Mouse (Mus musculus) hindbrain, embryonic 15.5 days (tissue): ENCODE results near the gene Tspan4. TPM values are rescaled to one million over a fixed set of nuclear protein-coding genes. Genes with fewer than 3 reads are reported as not detected.
A peak's percentile ranks its signal among the peaks of the same experiment; 100 is the strongest.

Experiments
- ATAC-seq: fragments of 200-750 bp; cut with Nextera tagmentation; 2 replicates; pipeline ENCODE4 v1.8.0; 2017; ENCODE audit warnings: low read depth, moderate number of reproducible peaks, moderate TSS enrichment; ENCODE audit not compliant: low FRiP score
- H3K27ac ChIP-seq: fragments of 300-500 bp; sonication (generic); replicated peaks from 2 replicates; pipeline ENCODE4 v1.5.1; 2015; ENCODE audit warnings: mild to moderate bottlenecking, inconsistent platforms
- H3K27me3 ChIP-seq: fragments of 300-500 bp; sonication (generic); 2 replicates; pipeline ENCODE4 v1.6.1; 2015; ENCODE audit warnings: control low read depth, inconsistent platforms
- H3K36me3 ChIP-seq: fragments of 300-500 bp; sonication (generic); 2 replicates; pipeline ENCODE4 v1.6.1; 2015; ENCODE audit warnings: control low read depth, inconsistent platforms
- H3K4me1 ChIP-seq: fragments of 300-500 bp; sonication (generic); replicated peaks from 2 replicates; pipeline ENCODE4 v1.6.1; 2015; ENCODE audit warnings: control low read depth, inconsistent platforms
- H3K4me2 ChIP-seq: fragments of 300-500 bp; sonication (generic); 2 replicates; pipeline ENCODE4 v1.6.1; 2015; ENCODE audit warnings: moderate library complexity, mild to moderate bottlenecking, inconsistent platforms
- H3K4me3 ChIP-seq: fragments of 300-500 bp; sonication (generic); 2 replicates; pipeline ENCODE4 v1.5.1; 2015; ENCODE audit warnings: mild to moderate bottlenecking, inconsistent platforms
- H3K9ac ChIP-seq: fragments of 300-500 bp; sonication (generic); 2 replicates; pipeline ENCODE4 v1.6.1; 2015; ENCODE audit warnings: inconsistent platforms
- H3K9me3 ChIP-seq: fragments of 300-500 bp; sonication (generic); 2 replicates; pipeline ENCODE4 v1.6.1; 2016; ENCODE audit warnings: control low read depth, inconsistent platforms
- WGBS: fragments of 180-500 bp; shearing (Covaris S2); methylation state at CpG from one replicate; pipeline ENCODE4 v1.1.7; 2015; 5-methylcytosine and 5-hydroxymethylcytosine counted together
- polyA plus RNA-seq: library from polyadenylated mRNA; unstranded; fragments of >200 nt; fragmentation: Nextera tagmentation; extraction: Ambion mirVana; gene quantifications from 2 replicates; pipeline ENCODE4 v1.2.1, GENCODE M21; 2015

Tspan4 gene
- polyA plus RNA-seq, 1 experiment from 2014 or later = 63.2 TPM

DNA sequence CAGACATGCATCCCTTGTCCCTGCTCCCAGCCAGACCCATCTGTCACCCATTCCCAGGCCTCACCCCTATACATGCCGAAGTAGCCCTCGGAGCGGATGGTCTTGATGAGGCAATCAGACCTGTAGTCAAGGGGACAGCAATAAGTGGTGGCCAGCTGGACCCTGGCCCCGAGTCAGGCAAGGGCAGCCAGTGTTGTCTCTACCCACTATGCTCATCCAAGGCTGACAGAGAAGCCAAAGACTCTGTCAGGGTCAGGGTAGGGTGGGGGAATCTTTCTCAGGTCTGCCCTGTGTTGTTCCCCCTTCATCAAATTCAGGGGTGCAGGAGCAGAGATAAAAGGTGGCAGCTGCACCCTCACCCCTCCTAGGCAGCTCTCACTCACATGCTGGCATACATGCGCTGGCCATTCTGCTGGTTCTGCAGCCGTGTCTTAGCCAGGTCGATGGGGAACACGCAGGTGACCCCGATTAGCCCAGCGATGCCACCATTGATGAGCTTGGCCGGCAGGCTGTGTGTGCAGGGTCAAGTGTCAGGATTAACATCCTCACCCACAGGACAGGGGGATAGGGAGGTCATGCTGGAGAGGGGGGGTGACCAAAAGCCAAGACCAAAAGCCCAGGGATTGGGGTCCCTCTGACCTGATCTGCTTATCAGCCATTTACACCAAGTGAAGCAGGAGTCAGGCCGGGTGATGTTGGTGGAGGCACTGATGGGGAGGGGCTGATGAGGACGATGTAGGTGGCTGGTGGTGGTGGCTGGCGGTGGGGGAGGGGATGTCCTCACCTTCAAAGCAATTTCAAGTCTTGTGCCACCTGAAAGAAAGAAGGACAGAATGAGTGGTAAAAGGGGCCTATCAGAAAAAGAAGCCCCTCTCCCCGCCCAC lies 41.3 kb upstream of the Tspan4 start:
- WGBS = 75% methylated on average over 15 of the region's 15 CpGs
- Histone ChIP-seq H3K9ac (peak overlapping the region; percentile 68), H3K27ac (peak overlapping the region; percentile 84), H3K4me3 (peak overlapping the region; percentile 61), H3K4me2 (peak overlapping the region; percentile 84), H3K36me3 (peaks cover 30% of the 10 kb centered on the region), H3K27me3 (no peaks in the 10 kb centered on the region), H3K4me1 (peaks cover 76% of the 10 kb centered on the region), H3K9me3 (no peaks in the 10 kb centered on the region)
- ATAC-seq = no peak

DNA sequence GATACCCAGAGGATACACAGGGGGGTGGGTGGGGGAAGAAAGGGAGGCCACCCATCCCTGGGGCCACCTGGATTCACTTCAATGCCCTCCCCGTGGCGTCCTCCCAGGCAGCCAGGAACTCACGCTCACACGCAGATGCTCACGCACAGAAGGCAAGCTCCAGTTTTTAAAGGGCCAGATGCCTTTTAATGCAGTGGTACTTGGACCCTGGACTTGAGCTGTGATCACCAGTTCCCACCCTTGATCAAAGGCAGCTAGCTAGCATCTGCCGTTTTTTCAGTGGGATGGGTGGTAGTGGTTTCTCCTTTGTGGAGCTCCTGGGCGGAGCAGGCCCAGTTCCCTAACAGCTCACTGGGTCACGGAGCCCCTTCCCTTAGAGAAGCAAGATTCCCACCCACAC lies 40.6 kb upstream of the Tspan4 start:
- Histone ChIP-seq H3K4me2 (peak overlapping the region; percentile 84), H3K27me3 (no peaks in the 10 kb centered on the region), H3K4me3 (peak overlapping the region; percentile 61), H3K9ac (peak overlapping the region; percentile 68), H3K4me1 (peaks cover 72% of the 10 kb centered on the region), H3K36me3 (peaks cover 30% of the 10 kb centered on the region), H3K9me3 (no peaks in the 10 kb centered on the region), H3K27ac (peak overlapping the region; percentile 84)
- ATAC-seq = peak; percentile 12; the same call in 1 of the 2 replicates
- WGBS = 9% methylated on average over 8 of the region's 8 CpGs

DNA sequence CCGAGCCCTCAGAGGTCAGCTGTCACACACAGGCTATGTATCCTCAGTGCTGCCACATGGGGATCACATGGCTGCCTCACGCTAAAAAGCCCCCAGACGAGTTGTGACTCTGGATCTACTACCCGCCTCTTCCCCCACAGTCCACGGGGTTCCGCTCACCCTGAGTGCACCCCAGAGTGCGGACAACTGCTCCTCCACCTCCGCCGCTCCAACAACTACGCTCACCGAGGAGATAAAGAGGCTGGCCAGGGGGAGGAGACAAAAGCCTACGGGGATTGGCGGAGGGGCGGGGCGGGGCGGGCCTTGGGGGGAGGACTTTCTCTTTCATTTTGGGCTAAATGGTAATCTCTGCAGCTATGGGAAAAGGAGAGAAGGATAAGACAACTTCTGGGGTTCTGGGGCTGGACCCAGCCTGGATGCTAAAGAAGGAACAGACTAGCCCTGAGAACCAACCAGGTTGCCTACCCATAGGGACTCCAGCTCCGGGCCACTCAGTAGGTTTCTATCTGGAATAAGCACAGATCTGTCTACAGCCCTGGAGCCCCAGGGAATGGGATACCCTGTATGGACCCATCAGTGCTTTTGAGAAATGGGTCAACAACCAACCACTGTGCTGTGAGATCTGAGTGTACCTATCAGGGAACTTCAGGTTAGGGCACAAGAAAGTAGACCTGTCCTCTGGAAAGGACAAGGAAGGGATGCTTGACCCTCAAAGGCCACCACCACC lies 39.7 kb upstream of the Tspan4 start:
- peak overlapping the region; percentile 68 for H3K9ac ChIP-seq
- H3K9me3 ChIP-seq = no peaks in the 10 kb centered on the region
- no peaks in the 10 kb centered on the region for H3K27me3 ChIP-seq
- peaks cover 64% of the 10 kb centered on the region for H3K4me1 ChIP-seq
- H3K27ac ChIP-seq = peak overlapping the region; percentile 84
- peaks cover 28% of the 10 kb centered on the region for H3K36me3 ChIP-seq
- 4% methylated on average over 17 of the region's 17 CpGs for WGBS
- peak overlapping the region; percentile 61 for H3K4me3 ChIP-seq
- H3K4me2 ChIP-seq = peak overlapping the region; percentile 84
- ATAC-seq = peak; percentile 10; the same call in 1 of the 2 replicates

DNA sequence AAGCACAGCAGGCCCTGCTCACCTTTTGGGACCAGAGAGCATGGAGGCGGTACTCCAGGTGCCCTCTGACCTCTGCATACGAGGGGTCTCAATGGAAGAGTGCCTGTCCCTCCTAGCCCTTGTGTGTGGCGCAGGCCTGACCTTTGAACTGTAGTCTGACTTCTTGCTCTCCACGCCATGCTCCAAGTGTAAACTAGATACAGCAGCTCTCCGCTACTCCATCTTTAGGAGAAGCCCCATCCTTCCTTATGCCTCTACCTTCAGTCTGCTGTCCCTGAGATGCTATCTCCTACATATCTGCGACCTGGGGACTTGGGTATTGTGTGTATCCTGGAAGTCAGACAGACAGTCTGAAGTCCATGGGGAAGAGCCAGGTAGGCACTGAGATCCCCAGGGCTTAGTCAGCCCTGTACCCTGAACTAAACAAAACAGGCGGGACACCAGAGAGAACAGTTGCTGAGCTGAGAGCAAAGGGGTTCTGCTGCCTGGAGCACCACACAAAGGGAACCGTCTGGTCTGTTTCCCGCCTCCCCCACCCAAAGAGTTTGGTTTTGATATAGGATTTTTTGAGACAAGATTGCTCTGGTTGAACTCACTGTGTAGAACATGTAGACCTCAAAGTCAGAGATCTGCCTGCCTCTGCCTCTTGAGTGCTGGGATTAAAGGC lies 39.1 kb upstream of the Tspan4 start:
- Histone ChIP-seq H3K9ac (peak overlapping the region; percentile 68; the same call in 1 of the 2 replicates), H3K27ac (no peak overlapping the region), H3K4me1 (peaks cover 63% of the 10 kb centered on the region), H3K27me3 (no peaks in the 10 kb centered on the region), H3K4me3 (peak overlapping the region; percentile 61), H3K36me3 (peaks cover 21% of the 10 kb centered on the region), H3K9me3 (no peaks in the 10 kb centered on the region), H3K4me2 (peak overlapping the region; percentile 84)
- ATAC-seq = no peak
- 70% methylated on average over 9 of the region's 9 CpGs for WGBS

DNA sequence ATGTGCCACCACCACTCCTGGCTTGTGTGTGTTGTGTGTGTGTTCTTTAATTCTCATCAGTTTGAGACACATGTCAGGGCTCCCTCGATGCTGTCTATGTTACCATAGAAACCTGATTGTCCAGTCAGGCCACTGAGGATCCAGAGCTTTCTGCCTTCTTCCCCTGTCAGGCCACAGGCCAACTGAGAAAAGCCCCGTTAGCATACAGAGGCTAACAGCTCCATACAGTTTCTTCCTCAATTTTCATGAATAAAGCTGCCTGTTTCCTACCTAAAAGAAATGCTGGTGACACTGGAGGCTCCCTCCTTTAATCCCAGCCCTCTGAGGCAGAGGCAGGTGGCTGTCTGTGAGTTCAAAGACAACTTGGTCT lies 38.5 kb upstream of the Tspan4 start:
- 38% methylated on average over 2 of the region's 2 CpGs for WGBS
- Histone ChIP-seq H3K4me3 (peak overlapping the region; percentile 54), H3K4me1 (peaks cover 63% of the 10 kb centered on the region), H3K9ac (peak overlapping the region; percentile 61; the same call in 1 of the 2 replicates), H3K9me3 (no peaks in the 10 kb centered on the region), H3K27me3 (no peaks in the 10 kb centered on the region), H3K27ac (peak overlapping the region; percentile 80; the same call in 1 of the 2 replicates), H3K4me2 (peak overlapping the region; percentile 84), H3K36me3 (peaks cover 16% of the 10 kb centered on the region)
- no peak for ATAC-seq

DNA sequence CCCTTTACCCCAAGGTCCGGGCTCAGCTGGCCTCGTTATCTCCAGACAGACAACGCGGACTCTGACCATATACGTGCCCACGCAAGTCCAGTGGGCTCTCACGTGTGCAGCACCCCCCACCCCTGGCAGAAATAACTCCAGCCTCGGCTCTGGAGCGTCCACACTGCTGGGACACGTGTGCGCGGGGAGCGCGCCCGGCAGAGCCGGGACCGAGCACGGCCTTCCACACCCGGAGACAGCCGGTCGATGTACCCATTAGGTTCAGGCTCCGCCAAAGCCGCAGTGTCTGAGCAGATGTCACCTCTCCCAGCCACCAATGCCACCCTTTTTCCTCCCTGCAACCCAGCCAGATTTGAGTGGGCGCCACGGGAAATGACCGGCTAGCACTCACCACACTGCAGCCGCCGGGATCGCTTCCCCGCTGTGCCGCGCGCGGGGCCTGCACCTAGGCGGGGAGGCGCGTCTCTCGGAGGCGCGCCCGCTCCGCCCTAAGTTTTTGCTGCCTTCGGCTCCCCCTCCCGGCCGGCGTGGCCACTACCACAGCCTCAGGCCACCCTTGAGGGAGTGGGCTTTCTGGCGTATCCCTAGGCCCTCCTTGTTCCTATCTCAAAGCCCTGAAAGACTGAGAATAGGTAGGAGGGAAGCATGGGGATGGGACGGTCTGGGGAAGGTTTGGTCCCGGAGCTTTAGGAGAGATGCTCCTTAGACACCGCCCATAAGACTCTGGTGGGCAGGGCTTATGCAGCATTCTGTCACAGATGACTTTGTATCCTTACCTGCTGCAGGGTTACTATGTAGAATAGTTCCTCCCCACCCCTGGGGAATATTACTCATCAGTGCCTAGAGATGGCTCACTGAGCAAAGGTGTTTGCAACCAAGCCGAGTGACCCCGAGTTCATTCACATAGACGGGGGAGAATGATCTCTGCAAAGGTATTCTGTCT lies 37.6 kb upstream of the Tspan4 start, which contains the start of gene Slc25a22:
Gene Slc25a22, minus strand, starts transcription at position 715 of the 943 bp plus-strand sequence.
- H3K27ac ChIP-seq = peak within 1 kb of the TSS; percentile 80
- ATAC-seq = peak; percentile 80
- peak within 1 kb of the TSS; percentile 54 for H3K4me3 ChIP-seq
- peak within 1 kb of the TSS; percentile 84 for H3K4me2 ChIP-seq
- no peaks in the 10 kb centered on the region for H3K27me3 ChIP-seq
- WGBS = 5% methylated on average over 53 of the region's 53 CpGs
- peaks cover 57% of the 10 kb centered on the region for H3K4me1 ChIP-seq
- peaks cover 7% of the 10 kb centered on the region; the same call in 1 of the 2 replicates for H3K36me3 ChIP-seq
- no peaks in the 10 kb centered on the region for H3K9me3 ChIP-seq
- peak within 1 kb of the TSS; percentile 61 for H3K9ac ChIP-seq

DNA sequence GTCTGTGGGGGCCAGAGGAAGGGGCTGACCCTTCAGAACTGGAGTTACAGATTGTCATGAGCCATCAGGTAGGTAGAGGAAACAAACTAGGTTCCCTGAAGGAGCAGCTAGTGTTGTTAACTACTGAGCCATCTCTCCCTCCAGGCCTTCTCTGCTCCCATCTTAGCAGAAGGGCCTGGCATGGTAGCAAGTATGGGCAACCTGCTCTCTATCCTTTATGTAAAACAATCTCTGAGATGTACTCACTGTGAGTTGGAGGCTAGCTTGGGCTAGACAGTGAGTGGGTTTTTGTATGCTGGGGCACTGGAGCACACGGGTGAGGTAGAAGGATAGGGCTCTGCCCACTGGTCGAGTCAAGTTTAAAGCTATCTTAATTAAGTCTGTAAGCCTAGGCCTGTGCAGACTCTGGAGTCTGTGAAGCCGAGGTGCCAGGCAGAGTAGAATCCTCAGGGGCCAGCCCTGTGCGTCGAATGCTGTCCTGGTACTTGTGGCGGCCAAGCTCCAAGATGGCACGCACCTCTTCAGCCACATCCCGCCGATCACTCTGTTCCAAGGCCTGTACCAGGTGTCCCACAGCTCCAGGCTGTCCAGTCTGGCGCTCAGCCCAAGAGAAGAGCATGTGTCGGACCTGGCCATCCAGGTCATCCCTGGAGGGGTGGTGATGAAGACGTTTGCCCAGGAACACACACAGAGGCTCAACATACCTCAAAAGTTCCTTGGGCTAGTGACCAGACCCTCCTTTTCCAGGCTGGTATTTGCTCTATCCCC lies 36.7 kb upstream of the Tspan4 start:
- peak overlapping the region; percentile 61; the same call in 1 of the 2 replicates for H3K9ac ChIP-seq
- H3K9me3 ChIP-seq = no peaks in the 10 kb centered on the region
- WGBS = 94% methylated on average over 12 of the region's 12 CpGs
- no peaks in the 10 kb centered on the region for H3K36me3 ChIP-seq
- no peaks in the 10 kb centered on the region for H3K27me3 ChIP-seq
- peak overlapping the region; percentile 54; the same call in 1 of the 2 replicates for H3K4me3 ChIP-seq
- peak overlapping the region; percentile 84; the same call in 1 of the 2 replicates for H3K4me2 ChIP-seq
- no peak for ATAC-seq
- peaks cover 57% of the 10 kb centered on the region for H3K4me1 ChIP-seq
- H3K27ac ChIP-seq = peak overlapping the region; percentile 80; the same call in 1 of the 2 replicates

DNA sequence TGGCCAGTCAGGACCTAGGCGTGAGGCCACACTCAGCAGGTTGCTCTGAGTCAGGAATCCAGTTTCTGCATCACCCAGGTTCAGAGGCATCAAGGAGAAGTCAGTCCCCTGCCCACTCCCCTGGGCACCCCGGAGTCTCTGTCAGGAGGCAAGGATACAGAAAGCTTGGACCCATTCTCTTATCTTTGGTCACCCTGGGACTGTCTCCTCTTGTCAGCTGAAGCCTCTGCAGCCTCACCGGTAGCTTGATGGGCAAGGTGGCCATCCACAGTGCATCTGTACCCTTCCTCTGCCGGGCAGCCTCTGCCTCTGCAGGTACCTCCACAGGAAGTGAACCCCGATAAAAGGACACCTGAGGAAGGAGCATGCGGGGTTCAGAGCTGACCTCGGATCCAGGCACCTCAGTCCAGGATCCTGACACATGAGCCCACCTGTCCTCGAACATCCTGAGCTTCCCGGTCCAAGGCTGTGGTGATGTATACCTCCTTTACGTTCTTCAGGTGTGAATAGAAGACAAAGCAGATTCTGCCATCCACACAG lies 35.8 kb upstream of the Tspan4 start:
- WGBS = 95% methylated on average over 10 of the region's 10 CpGs
- H3K9ac ChIP-seq = no peak overlapping the region
- H3K36me3 ChIP-seq = no peaks in the 10 kb centered on the region
- H3K4me3 ChIP-seq = no peak overlapping the region
- no peak overlapping the region for H3K4me2 ChIP-seq
- no peaks in the 10 kb centered on the region for H3K27me3 ChIP-seq
- ATAC-seq = no peak
- H3K4me1 ChIP-seq = peaks cover 57% of the 10 kb centered on the region
- H3K9me3 ChIP-seq = no peaks in the 10 kb centered on the region
- H3K27ac ChIP-seq = no peak overlapping the region

DNA sequence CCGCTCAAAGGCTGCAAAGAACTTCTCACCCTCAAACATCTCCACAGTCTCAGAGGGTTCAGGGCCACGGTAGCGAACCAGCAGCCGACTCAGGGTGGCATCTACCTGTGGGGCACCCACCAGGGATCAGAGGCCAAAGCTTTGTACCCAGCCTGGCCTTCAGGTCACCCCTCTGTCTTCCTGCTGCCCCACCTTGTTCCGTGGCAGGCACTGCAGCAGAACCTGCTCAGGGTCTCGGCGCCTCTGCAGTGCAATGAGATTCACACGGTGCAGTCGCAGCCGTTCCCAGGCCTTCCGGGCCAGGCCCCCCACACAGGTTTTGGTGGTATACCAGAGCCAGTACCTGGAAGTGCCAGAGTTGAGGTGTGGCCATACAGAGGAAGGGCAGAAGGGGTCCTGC lies 35.2 kb upstream of the Tspan4 start:
- no peak overlapping the region for H3K4me2 ChIP-seq
- H3K4me3 ChIP-seq = no peak overlapping the region
- no peak overlapping the region for H3K9ac ChIP-seq
- H3K9me3 ChIP-seq = no peaks in the 10 kb centered on the region
- peaks cover 51% of the 10 kb centered on the region for H3K4me1 ChIP-seq
- H3K27me3 ChIP-seq = no peaks in the 10 kb centered on the region
- no peak for ATAC-seq
- no peak overlapping the region for H3K27ac ChIP-seq
- WGBS = 94% methylated on average over 11 of the region's 11 CpGs
- no peaks in the 10 kb centered on the region for H3K36me3 ChIP-seq

DNA sequence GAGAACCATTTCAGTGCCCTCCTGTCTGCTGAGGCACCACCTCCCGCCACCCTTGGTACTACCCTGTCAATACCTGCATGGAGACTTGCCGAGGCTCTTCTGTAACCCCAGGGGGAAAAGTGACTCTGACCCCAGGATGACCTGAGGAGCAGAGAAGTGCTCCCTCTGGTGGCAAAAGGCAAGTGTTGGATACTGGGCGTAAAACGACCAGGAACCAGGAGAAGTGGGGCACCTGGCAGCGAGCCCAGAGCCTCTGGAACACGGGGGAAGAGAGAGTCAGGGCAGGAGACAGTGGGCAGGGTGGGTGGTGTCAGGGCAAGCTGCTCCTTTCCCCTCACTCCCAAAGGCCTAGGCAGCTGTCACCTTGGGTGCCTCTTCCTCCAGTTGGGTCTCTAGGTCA lies 34.4 kb upstream of the Tspan4 start:
- 31% methylated on average over 6 of the region's 6 CpGs for WGBS
- Histone ChIP-seq H3K4me3 (no peak overlapping the region), H3K4me2 (no peak overlapping the region), H3K27me3 (no peaks in the 10 kb centered on the region), H3K9ac (no peak overlapping the region), H3K36me3 (no peaks in the 10 kb centered on the region), H3K9me3 (no peaks in the 10 kb centered on the region), H3K27ac (no peak overlapping the region), H3K4me1 (peaks cover 43% of the 10 kb centered on the region)
- ATAC-seq = no peak
